Mouse (Mus musculus) heart, embryonic 11.5 days (tissue): ENCODE data around the gene Ambra1. TPM values are rescaled to one million over a fixed set of nuclear protein-coding genes. Genes with fewer than 3 reads are reported as not detected.

ENCODE experiments used
- ATAC-seq: fragments of 200-750 bp; cut with Nextera tagmentation; replicated peaks from 2 replicates; pipeline ENCODE4 v1.8.0; 2017; ENCODE audit warnings: moderate library complexity; ENCODE audit not compliant: insufficient number of reproducible peaks, low FRiP score, low TSS enrichment
- H3K27ac ChIP-seq: fragments of 300-500 bp; sonication (generic); 2 replicates; pipeline ENCODE4 v1.5.1; 2014; ENCODE audit warnings: mild to moderate bottlenecking, low read depth, low read length
- H3K27me3 ChIP-seq: fragments of 300-500 bp; sonication (generic); 2 replicates; pipeline ENCODE4 v1.6.1; 2014; ENCODE audit warnings: mild to moderate bottlenecking, low read length, mixed read lengths; ENCODE audit not compliant: control insufficient read depth, insufficient read depth
- H3K36me3 ChIP-seq: fragments of 300-500 bp; sonication (generic); 2 replicates; pipeline ENCODE4 v1.6.1; 2014; ENCODE audit warnings: mild to moderate bottlenecking, low read length, moderate library complexity, mixed read lengths; ENCODE audit not compliant: control insufficient read depth, insufficient read depth
- H3K4me1 ChIP-seq: fragments of 300-500 bp; sonication (generic); 2 replicates; pipeline ENCODE4 v1.6.1; 2014; ENCODE audit warnings: low read length; ENCODE audit not compliant: control insufficient read depth, insufficient read depth
- H3K4me2 ChIP-seq: fragments of 300-500 bp; sonication (generic); 2 replicates; pipeline ENCODE4 v1.6.1; 2014; ENCODE audit warnings: mild to moderate bottlenecking, moderate library complexity
- H3K4me3 ChIP-seq: fragments of 300-500 bp; sonication (generic); 2 replicates; pipeline ENCODE4 v1.5.1; 2014; ENCODE audit warnings: low read depth, low read length
- H3K9ac ChIP-seq: fragments of 300-500 bp; sonication (generic); 2 replicates; pipeline ENCODE4 v1.6.1; 2014; ENCODE audit warnings: mild to moderate bottlenecking, low read depth, low read length, moderate library complexity
- H3K9me3 ChIP-seq: fragments of 300-500 bp; sonication (generic); replicated peaks from 2 replicates; pipeline ENCODE4 v1.6.1; 2016; ENCODE audit warnings: low read length; ENCODE audit not compliant: control insufficient read depth
- WGBS: fragments of 180-500 bp; shearing (Covaris S2); extraction: QIAGEN DNeasy Blood & Tissue Kit; methylation state at CpG from one replicate; pipeline ENCODE4 v1.1.7; 2014; ENCODE audit not compliant: insufficient replicate concordance; 5-methylcytosine and 5-hydroxymethylcytosine counted together
- polyA plus RNA-seq: library from polyadenylated mRNA; unstranded; fragments of >200 nt; fragmentation: Nextera tagmentation; extraction: Ambion mirVana; gene quantifications from 2 replicates; pipeline ENCODE4 v1.2.1, GENCODE M21; 2014

The Ambra1 gene
- polyA plus RNA-seq, 1 experiment from 2014 or later: 12.1 TPM

DNA sequence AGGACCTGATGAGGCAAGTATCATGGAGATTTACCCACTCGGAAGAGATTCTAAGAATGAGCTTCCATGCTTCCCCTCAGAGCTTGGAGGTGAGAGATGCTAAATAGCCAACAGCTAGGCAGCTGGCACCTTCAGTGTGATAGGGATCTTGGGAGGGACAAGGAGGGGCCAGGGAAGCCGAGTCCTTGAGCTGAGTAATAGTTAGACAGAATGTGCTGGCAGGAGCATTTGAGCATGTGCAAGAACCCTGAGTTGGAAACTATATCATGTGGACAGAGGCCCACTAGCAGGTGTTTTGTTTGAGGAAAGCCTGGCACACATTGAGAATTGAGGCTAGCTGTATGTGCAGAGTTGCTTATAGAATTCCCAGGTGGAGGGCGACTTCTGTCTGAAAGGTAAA is 182.7 kb downstream of the Ambra1 start:
- no peak overlapping the region for H3K27ac ChIP-seq
- H3K4me1 ChIP-seq: 0 out of 2 replicates have a peak, but pooled peaks cover 5% of the 10 kb centered on the region
- H3K36me3 ChIP-seq: peaks cover 11% of the 10 kb centered on the region
- no peaks in the 10 kb centered on the region for H3K9me3 ChIP-seq
- no peak overlapping the region for H3K9ac ChIP-seq
- 63% methylated on average over 3 of the region's 3 CpGs for WGBS
- H3K4me2 ChIP-seq: no peak overlapping the region
- no peaks in the 10 kb centered on the region for H3K27me3 ChIP-seq
- ATAC-seq: no peak
- no peak overlapping the region for H3K4me3 ChIP-seq

- H3K4me1 ChIP-seq: 0 out of 2 replicates have a peak, but pooled peaks cover 5% of the 10 kb centered on the region
- ATAC-seq: no peak
- WGBS: 71% methylated on average over 7 of the region's 7 CpGs
- H3K9me3 ChIP-seq: no peaks in the 10 kb centered on the region
- H3K36me3 ChIP-seq: peaks cover 14% of the 10 kb centered on the region
- H3K9ac ChIP-seq: no peak overlapping the region
- H3K27ac ChIP-seq: no peak overlapping the region
- H3K27me3 ChIP-seq: no peaks in the 10 kb centered on the region
- no peak overlapping the region for H3K4me3 ChIP-seq
- no peak overlapping the region for H3K4me2 ChIP-seq
Observed at GRCm38 (mm10) chr2:91913328-91914110, 183.6 kb downstream of the Ambra1 start.

DNA sequence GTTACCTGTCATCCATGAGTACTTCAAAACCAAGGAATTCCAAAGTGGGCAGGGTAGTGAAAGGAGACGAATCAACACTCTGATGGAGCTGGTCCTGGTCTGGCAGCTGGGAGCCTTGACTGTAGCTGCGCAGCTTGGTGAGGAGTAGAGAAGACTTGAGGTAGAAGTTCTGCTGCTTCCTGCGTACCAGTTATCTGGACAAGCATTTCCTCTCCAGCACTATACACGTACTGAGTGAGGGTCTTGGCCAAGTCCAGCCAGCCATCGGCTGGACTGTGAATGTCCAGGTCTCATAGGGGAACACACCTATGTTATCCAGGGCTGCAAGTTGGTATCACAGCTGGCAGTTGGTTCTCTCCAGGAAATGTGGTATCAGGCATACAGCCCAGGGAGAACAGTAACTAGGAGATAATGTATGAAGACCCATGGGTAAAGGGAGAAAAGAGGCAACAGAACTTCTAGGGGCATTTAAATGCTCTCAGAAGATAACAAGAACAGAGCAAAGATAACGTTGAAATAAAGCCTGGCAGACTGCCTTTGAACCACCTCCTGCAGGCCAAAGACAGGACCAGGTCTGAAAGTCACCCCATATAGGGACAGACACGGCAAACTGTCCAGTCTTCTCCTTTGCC is 186.5 kb downstream of the Ambra1 start:
- H3K9me3 ChIP-seq: no peaks in the 10 kb centered on the region
- H3K4me3 ChIP-seq: no peak overlapping the region
- ATAC-seq: no peak
- H3K27me3 ChIP-seq: peaks cover 12% of the 10 kb centered on the region
- 0 out of 2 replicates have a peak, but pooled peaks cover 8% of the 10 kb centered on the region for H3K4me1 ChIP-seq
- no peak overlapping the region for H3K27ac ChIP-seq
- no peak overlapping the region for H3K4me2 ChIP-seq
- peaks cover 13% of the 10 kb centered on the region for H3K36me3 ChIP-seq
- H3K9ac ChIP-seq: no peak overlapping the region
- WGBS: 59% methylated on average over 7 of the region's 7 CpGs

DNA sequence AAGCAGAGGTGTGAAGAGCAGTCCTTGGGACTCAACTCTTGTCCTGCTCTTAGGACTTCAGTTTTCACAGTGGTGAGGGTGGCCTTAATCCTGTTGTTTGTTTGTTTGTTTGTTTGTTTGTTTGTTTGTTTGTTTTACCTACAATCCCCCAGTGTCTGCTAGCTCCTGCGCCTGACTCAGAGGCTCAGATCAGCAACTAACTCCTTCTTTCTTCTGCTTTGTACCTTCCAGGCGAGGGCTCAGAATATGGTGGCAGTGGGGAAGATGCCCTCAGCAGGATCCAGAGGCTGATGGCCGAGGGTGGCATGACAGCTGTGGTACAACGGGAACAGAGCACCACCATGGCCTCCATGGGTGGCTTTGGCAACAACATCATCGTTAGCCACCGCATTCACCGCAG is 187.2 kb downstream of the Ambra1 start:
- H3K4me2 ChIP-seq: no peak overlapping the region
- 87% methylated on average over 7 of the region's 7 CpGs for WGBS

DNA sequence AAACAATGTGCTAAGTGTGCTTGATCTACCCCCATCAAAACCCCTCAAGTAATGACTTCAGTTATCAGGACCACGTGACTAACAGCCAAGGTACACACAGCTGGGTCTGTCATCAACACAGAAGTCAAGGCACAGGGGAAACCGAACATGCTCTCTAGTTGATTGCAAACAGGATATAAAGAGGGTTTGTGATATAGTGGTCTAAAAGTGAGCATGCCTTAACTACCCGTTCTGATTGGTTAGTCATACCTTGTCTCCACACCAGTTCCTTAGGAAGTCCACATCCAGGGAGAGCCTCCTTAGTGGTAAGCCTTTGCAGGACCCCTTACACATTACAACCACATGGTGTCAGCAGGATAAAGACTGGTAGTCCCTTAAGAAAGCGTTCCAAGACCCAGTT is 190.2 kb downstream of the Ambra1 start:
- WGBS: 66% methylated on average over 4 of the region's 4 CpGs
- Histone ChIP-seq H3K4me3 (no peak overlapping the region), H3K4me2 (no peak overlapping the region), H3K27me3 (peaks cover 43% of the 10 kb centered on the region), H3K27ac (no peak overlapping the region), H3K9me3 (no peaks in the 10 kb centered on the region), H3K9ac (no peak overlapping the region), H3K36me3 (peaks cover 3% of the 10 kb centered on the region; the same call in 1 of the 2 replicates), H3K4me1 (peaks cover 13% of the 10 kb centered on the region)
- ATAC-seq: no peak

More for the DNA sequence above, 187.2 kb downstream of the Ambra1 start:
- peaks cover 18% of the 10 kb centered on the region for H3K27me3 ChIP-seq
- H3K27ac ChIP-seq: no peak overlapping the region
- no peak for ATAC-seq
- peaks cover 7% of the 10 kb centered on the region; the same call in 1 of the 2 replicates for H3K36me3 ChIP-seq
- 0 out of 2 replicates have a peak, but pooled peaks cover 11% of the 10 kb centered on the region for H3K4me1 ChIP-seq
- no peak overlapping the region for H3K4me3 ChIP-seq
- no peak overlapping the region for H3K9ac ChIP-seq
- no peaks in the 10 kb centered on the region for H3K9me3 ChIP-seq

GRCm38 (mm10) chr2:91921181-91921789 is 191.4 kb downstream of the Ambra1 start:
- no peaks in the 10 kb centered on the region for H3K9me3 ChIP-seq
- H3K27ac ChIP-seq: no peak overlapping the region
- H3K9ac ChIP-seq: no peak overlapping the region
- peaks cover 3% of the 10 kb centered on the region; the same call in 1 of the 2 replicates for H3K36me3 ChIP-seq
- H3K4me3 ChIP-seq: peak overlapping the region; percentile 53
- peak overlapping the region; percentile 95 for H3K4me2 ChIP-seq
- H3K27me3 ChIP-seq: peaks cover 43% of the 10 kb centered on the region
- ATAC-seq: no peak
- H3K4me1 ChIP-seq: peaks cover 12% of the 10 kb centered on the region
- WGBS: 4% methylated on average over 31 of the region's 31 CpGs

DNA sequence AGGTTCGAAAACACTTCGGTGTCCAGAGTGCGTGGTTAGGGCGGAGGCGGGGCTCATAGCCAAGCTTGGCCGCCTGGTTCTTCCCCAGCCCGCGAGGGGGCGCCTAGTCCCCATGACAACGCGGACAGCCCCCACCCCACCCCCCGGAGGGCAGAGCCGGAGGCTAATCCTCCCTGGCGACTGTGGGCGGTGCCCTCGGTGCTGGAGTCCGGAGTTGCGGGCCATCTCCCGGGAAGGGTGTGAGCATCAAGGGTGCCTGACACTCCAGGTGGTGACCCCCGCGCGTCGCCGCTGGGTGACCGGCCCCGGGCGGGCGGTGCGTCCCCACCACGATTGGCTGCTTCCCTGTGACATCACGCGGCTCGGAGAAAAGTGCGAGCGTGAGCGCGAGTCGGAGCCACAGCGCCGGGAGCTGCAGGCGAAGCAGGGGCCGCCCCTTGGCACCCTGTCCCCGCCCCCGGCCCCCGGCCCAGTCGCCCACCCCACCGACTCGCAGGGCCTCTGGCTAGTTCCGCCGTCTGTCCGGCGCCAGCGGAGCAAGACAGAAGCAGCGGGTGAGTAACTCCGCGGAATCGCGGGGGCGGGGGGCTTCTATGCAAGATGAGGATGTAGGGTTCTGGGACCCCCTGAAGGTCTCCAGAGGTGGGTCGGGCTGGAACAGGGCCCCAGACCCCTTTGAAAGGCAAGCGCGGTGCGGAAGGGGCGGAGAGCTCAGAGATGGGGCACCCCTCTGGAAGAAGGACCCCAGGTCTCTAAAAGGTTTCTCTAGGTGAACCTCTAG is 192.0 kb downstream of the Ambra1 start:
- peak overlapping the region; percentile 53 for H3K4me3 ChIP-seq
- under 1% methylated on average over 56 of the region's 64 CpGs for WGBS
- ATAC-seq: peak; percentile 37; the same call in 1 of the 2 replicates
- peak overlapping the region; percentile 95 for H3K4me2 ChIP-seq
- peaks cover 10% of the 10 kb centered on the region for H3K4me1 ChIP-seq
- peaks cover 43% of the 10 kb centered on the region for H3K27me3 ChIP-seq
- H3K9ac ChIP-seq: no peak overlapping the region
- no peaks in the 10 kb centered on the region for H3K9me3 ChIP-seq
- no peak overlapping the region for H3K27ac ChIP-seq
- peaks cover 3% of the 10 kb centered on the region; the same call in 1 of the 2 replicates for H3K36me3 ChIP-seq
